Mouse (Mus musculus) cerebellum, adult 9-11 months (tissue): ENCODE data around the gene Ppp1r15a.

Experiments used
- DNase-seq: peaks from one replicate; pipeline ENCODE4 v3.0.0; 2022

Ppp1r15a gene

DNA sequence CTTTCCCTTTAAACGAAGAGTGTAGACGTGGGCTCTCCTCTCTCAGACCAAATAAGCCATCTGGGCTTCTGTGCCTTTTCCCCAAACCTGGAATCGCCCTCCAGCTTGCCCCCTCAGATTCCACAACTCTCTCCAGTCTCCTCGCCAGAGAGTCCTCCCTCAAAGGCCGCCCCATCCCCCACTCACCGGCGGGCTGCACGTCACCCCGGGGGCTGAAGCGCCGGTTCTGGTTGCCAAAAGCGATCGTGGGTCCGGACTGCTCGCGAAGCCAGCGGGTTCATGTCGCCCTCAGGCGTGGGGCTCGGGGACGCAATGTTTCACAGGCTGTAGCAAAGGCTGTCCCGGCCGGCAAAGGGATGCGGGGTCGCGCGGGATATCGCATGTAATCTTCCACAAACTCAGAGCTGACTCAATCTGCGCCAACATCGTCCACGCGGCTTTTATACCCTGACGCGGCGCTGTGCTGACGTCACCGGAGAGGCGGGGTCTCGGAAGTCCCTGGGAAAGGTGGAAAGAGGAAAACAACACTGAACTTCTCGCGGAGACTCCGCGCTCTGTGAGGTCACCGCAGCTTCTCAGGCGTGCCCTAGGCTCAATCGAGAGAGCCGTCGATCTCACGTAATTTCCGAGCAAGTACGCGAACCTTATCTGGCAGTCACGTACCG lies at the start of gene Ppp1r15a, which contains the start of gene Plekha4:
Gene Ppp1r15a, minus strand, starts transcription at position 460 of the 665 bp plus-strand sequence.
Gene Plekha4, plus strand, starts transcription at position 522 of the 665 bp plus-strand sequence.
- peak; percentile 94 for DNase-seq

DNA sequence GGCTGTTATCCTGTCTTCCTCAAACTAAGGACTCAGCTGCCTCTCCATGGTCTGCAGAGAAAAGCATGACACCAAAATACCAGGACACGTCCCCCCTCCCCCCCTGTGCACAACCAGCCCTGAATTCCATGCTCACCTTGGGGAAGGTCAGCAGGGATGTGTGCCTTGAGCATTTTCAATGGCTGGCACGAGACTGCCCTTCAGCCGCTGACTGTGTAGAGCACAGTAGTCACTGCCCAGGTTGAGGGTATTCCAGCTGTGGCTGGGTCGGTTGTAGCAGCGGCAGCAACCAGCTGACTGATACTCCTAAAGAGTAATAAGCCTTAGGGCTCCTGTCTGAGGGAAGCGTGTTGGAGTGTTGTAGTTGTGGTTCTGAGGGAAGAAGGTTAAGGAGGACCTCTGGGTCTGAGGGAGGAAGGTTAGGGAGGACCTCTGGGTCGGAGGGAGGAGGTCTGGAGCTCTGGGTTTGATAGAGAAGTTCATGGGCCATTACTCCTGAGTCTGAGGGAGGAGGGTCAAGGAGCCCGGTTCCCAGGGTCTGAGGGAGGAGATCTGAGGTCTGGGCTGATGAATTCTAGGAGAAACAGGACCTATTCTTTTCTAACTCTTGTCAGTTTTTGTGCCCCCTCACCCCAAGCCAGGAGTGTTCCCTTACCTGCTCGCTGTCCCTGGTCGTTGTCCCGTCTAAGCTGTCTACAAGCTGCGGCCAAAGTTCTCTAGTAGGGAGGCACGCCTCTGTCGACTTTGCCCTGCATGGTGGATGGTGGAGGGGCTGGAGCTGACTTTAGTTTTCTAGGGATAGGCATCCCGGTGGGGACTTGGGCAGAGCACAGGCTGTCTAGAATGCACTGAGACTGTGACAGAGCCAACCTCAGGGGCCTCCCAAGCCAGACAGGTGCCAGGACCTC lies 48.7 kb upstream of the Ppp1r15a start:
- DNase-seq: no peak

DNA sequence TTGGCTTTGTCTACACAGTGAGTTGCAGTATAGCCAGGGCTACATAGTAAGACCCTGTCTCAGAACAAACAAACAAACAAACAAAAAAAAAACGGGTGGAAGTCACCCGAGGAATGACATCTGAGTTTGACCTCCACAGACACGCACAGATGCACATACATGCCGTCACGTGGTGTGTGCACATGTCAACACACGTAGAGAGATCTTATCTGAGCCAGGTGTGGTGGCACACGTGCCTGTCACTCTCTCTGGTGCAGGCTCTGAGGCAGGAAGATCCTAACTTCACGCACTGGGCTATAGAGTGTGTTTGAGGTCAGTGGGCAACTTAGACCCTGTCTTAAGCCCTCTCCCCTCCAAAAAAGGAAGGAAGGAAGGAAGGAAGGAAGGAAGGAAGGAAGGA lies 47.9 kb upstream of the Ppp1r15a start:
- no peak for DNase-seq

DNA sequence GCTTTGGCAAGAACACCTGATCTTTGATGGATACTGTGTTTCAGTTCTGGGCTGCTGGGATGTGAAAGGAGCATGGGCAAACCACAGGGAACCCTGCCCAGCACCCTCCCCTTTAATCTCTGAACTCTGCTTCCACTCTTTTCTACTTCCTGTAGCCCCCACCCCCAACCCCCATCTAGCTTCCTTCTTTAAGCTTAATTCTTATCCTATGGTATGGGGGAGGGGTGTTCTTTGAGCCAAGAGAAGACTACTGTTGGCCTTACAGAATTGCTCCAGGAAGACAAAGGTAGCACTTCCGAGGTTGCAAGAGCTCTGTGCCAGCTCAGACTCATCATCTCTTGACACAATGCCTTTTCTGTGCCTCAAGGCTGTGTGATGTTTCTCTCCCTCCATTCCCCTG lies 45.9 kb upstream of the Ppp1r15a start:
- no peak for DNase-seq

DNA sequence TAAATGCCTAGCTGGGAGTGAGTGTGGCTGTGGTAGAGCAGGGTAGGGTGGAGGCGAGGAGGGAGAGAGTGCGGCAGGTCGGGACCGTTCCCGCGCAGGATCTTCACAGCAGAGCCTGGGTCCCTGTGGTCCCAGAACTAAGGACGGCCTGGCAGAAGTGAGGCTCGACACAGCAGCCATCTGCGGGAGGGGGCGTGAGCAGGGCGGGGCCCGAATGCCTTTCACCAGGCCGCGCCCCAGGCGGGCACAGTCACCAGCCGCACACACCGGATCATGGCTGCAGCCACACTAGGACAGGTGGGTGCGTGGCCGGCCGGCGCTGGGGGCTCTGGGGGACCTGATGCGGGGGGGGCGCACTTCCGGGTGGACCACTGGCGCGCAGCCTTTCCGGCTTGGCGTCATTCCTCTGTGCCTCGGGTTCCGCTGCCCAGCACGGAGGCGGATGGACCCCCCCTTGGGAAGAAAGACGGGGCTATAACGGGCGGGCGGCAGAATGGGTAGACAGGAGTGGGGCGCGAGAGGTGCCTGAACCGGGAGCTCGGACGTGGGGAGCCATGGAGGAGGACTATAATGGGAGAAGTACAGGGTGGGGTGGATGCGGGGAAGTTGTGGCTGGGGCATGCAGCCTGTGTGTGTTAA lies 44.2 kb upstream of the Ppp1r15a start, which contains the start of gene Bcat2:
Gene Bcat2, plus strand, starts transcription at position 51 of the 639 bp plus-strand sequence.
- peak; percentile 82 for DNase-seq

DNA sequence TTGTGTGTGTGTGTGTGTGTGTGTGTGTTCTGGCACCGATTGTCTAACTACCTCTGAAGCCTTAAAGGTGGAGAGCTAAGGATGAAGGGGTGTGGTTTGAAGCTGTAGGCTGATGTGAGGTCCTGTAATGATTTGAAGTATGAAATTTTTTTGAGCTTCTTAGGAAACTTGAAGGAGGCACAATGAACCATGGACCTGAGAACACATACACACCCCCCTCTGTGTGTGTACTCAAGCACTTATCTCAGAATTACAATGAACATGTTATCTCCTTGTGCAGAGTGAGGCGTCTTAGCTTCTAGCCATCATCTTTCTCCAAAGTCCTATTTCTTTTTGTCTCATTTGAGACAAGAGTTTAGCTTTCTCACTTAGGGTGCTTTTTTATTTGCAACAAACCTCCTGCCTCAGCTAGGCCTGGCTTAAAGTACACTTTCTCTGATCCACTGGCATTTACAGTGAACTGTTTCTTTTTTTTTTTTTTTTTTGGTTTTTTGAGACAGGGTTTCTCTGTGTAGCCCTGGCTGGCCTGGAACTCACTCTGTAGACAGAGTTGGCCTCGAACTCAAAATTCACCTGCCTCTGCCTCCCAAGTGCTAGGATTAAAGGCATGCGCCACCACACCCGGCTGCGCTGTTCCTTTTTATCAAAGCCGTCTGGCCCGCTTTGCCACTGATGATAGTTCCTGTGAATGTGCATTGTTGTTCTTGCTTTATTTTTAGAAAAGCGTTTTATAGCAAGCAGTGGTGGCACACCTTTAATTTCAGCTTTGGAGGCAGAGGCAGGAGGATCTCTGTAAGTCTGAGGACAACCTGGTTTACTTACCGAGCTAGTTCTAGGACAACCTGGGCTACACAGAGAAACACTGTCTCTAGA lies 42.8 kb upstream of the Ppp1r15a start:
- no peak for DNase-seq

DNA sequence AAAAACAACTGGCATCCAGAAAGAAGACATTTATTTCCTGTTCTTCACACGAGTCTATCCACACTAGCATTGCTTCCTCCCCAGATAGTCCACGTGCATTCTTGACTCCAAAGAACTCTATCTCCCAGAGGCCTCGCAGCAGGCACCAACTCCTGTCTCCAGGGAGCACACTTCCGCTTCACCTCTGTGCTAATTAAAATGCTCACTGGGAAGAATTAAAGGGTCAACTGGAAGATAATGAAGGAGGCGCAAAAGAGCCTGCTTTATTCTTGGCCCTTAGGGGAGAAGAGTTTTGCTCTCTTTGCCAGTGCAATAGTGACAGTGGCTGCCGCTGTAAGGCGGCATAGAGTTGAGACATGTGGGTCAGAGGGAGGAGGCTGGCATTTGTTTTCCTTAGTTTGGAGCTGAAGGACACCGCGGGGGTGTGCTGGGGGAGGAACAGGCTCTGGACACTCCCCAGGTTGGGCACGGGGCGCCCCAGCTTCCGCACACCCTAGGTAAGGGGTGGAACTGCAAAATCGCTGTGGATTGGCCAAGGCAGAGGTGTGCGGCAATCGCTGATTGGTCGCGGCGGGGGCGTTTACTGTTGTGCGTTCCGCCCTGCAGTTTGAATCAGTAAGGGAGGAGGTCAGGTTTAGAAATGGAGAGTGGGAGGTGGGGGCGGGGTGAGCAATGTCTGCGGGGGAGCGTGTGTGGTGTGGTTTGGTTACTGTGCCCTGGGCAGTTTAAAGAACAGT lies 41.9 kb upstream of the Ppp1r15a start:
- DNase-seq: peak; percentile 94

DNA sequence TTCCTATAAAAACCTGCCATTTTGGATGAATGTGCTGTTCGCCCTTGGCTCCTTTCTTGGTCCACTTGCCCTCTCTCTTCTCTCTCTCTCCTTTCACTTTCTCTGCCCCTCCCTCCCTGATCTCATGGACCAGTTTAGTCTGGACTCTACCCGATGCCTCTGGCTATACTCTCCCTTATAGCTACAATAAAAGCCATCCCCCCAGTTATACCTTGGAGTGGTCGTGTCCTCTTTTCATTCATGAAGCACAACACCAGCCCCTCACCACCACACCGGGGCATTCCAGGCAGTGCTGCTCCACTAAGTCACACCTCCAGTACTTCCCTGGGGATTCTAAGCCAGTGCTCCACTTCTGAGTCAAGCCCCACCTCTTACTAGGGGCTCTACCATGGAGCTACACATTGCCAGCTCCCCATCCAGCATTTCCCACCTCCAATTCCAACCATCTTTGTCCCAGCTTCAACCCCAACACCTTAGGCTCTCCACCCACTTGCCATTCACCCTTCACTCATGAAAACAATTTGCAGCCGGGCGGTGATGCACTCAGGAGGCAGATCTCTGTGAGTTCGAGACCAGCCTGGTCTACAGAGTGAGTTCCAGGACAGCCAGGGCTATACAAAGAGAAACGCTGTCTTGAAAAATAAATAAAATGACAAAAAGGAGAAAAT lies 41.2 kb upstream of the Ppp1r15a start:
- no peak for DNase-seq

DNA sequence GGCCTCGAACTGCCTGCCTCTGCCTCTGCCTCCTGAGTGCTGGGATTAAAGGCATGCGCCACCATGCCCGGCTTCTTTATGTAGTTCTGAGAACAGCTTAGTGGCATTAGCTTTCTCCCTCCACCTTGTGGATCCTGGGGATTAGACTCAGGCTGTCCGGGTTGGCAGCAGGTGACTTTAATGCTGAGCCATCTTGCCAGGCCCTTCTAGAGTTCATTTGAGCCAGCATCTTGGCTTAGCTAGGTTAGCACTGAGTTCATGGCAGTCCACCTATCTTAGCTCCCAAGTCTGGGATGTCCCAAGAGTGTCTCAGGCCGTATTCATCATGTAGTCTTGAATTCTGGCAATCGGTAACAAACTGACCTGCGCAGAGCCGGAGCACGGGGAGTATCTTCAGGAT lies 39.4 kb upstream of the Ppp1r15a start:
- DNase-seq: no peak

DNA sequence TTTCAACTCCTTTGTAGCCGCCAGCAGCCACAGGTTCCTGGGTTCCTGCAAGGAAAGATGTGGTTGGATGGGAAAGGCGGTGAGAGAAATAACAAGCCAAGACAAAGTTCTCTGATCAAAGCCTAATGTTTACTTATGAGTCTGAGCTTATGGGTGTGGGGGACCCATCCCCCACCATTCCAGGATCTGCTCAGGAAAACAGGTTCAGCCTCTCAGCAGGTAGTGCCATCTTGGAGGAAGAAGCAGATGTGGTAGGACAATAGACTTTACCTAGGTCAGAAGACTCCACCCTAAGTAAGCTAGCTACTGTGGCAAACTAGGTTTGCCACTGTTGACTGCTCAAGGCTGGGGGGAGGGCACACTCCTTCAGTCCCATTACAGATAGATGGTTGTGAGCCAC lies 38.7 kb upstream of the Ppp1r15a start:
- DNase-seq: no peak

DNA sequence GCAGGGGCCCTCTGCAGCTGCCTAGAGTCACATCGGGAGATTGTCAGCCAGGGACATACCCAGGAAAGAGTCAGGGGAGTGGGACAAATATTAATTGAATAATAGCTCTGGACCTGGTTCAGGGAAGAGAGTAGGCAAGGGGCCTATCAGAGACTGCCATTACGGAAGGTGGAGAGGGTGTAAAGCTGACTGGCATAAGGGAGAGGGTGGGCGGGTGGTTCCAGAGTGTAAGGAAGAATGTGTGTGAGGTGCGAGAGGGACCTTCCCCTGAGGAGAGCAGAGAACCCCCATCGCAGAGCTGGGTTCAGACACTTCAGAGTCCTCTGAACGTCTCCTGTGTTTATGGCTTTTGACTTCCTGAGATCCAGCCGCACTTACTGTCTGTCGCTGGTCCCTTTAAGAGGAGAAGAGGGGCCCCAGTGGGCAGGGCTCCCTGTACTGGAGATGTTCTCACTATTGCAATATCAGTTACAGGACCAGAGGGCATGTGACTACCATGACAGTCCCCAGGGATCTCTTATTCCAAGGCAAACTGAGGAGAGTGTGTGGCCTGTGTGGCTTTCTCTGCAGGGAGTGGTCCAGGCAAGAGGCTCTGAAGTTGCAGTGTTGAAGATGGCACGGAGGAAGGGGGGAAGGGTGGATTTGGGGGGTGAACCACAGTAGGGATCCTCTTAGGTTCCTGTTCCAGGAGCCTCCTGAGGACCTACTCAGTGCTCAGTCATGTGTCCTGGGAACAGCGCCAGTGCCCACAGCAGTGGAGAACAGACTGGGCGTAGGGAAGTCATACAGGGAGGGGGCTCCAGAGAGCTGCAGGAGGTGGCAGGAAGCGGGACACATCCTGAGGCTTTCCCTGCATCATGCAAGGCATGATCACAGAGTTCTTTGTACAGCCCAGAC lies 35.8 kb upstream of the Ppp1r15a start:
- no peak for DNase-seq

DNA sequence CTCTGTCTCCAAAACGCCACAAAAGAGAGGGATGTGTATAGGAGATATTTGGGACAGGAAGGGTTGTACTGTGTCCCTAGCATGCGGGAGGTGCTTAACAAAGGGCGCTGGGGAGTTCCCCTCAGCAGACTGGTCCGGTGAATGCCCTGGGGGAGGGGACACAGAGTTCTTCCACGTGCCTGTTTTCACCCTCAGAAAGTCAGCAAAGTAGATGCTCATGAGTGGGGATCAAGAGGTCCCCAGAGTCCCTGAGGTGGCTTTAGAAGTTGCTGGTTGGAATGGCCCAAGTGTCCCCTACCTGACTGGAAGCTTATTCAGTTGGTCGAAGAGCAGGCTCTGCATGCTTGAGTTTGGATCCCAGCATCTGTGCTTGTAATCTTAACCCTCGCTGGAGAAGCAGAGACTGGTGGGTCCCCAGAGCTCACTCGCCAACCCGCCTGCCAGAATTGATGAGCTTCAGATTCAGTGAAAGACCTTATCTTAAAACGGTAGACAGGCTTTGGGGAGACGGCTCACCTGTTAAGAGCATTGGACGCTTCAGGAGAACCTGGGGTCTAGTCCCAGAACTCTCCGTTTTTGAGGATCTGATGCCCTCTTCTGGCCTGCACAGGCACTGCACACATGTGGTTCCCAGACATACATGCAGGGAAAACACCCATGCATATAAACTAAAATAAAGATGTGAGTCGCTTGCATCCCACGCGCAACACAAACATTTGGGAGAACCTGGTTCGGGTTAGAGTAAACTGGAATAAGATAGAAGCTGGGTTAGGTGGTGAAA lies 35.0 kb upstream of the Ppp1r15a start:
- DNase-seq: peak; percentile 75

DNA sequence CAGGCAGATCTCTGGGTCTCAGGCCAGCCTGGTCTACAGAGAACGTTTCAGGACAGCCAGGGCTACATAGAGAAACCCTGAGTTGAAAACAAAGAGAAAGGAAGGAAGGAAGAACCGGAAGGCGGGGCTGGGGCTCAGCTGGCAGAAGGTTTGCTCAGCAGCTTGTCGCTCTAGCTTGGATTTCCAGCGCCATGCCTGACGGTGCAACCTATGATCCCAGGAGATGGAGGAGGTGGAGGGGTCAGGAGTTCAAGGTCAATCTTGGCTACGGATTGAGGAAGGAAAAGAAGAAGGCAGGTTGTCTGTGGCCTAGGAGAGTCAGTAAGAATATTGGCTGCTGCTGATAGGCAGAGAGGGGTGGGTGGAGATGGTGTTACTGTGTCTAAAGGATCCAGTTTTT lies 34.2 kb upstream of the Ppp1r15a start:
- no peak for DNase-seq

DNA sequence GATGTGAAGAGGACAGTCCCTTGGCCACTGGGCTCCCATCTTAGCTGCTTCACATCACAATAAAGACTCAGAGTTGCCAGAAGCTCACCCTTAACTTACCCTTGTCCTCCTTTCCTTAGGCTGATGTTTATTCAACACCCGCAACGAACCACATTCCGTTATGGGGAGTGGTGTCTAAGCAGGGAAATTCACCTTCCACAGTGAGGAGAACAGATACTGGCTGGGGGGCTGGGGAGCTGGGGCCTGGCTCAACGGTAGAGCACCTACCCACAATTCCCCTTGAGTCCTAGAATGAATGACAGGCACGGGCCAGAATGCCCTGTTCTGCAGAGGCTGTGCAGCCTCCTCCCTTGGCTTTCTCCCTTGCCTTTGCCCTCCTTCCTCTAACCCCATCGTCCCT lies 32.8 kb upstream of the Ppp1r15a start:
- no peak for DNase-seq

DNA sequence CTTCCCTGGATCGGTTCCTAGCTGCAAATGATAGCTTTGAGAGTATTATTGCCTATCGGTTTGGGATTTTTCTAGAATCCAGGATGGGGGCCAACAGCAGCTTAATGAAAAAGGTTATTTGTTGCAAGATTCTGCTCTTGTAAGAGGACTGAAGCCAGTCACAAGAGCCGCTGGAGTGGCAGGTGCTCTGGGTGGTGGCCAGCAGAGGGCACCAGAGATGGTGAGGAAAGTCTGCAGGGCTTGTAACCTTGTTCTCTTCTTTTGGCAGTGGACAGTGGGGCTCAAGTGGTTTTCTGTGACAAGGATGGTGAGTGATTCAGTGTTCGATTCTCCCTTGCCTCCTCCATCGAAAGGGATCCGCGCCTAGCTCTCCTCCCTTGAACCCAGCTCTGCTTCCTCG lies 29.7 kb upstream of the Ppp1r15a start:
- peak; percentile 83 for DNase-seq

DNA sequence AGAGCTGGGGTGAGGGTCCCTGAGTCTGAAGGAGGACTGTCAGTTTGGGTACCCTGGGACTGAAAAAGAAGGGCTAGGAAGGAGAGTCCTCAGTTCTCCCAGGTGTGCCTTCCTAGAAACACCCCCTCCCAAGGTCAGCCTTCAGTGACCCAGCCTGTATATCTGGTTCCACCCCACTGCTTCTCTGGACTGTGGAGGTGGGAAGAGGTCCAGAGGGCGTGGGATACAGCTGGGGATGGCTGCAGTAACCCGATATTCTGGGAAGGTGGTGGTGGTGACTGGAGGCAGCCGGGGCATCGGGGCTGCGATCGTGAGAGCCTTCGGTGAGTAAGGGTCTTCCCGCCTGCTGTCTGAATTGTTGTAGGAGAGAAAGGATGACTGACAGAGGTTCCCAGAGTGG lies 28.7 kb upstream of the Ppp1r15a start, which contains the start of gene Hsd17b14:
Gene Hsd17b14, plus strand, starts transcription at position 150 of the 400 bp plus-strand sequence.
- DNase-seq: no peak

DNA sequence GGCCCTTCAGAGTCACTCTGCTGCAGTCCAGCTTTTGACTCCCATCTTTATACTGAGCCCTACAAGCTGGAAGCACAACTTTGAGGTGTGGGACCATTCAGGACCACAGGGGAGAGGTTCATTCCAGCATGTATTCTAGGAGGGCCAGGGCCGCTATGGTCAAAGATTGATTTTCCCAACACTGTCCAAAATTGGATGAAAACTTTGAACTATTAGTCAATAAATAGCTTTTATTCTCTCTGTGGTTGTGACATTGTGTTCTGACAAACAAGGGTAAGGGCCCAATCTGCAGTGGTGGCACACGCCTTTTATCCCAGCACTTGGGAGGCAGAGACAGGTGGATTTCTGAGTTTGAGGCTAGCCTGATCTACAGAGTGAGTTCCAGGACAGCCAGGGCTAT lies 27.9 kb upstream of the Ppp1r15a start:
- no peak for DNase-seq

DNA sequence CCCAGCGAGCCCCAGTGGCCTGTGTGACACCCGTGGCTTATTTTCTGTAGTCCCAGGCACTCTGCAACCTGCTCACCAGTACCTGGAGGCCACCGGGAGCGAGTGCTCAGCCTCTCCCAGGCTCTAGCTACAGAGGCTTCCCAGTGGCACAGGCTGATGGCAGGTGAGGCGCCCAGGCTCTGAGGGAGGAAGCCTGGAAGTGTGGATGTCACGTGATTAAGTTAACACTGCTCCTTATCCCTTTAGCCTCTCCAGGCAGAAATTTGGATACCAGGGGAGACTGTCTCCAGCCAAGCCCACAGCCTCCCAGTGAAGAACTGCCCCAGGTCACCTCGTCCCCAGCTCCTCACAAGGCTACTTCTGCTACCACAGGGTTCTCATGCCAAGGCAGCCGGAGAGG lies 27.5 kb upstream of the Ppp1r15a start:
- DNase-seq: no peak

DNA sequence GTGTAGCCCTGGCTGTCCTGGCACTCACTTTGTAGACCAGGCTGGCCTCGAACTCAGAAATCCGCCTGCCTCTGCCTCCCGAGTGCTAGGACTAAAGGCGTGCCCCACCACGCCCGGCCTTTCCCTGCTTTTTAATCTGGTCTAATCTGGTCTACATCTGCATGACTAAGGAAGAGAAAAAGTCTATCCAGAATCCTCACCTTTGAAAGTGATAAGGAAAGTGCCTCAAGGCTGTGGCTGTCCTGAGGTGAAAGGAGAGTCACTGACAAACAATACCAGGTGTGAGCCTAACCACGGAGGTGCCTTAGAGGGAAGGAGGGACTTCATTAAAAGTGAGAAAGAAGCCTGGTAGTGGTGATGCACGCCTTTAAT lies 25.4 kb upstream of the Ppp1r15a start:
- DNase-seq: no peak
